Mouse (Mus musculus): ENCODE measurements at regions not wholly inside any gene's neighbourhood (a gene's known extent, or its start where the extent isn't known, plus 50 kb on each side); places are given as distances from the start of the nearest gene placed in this dataset.

DNA sequence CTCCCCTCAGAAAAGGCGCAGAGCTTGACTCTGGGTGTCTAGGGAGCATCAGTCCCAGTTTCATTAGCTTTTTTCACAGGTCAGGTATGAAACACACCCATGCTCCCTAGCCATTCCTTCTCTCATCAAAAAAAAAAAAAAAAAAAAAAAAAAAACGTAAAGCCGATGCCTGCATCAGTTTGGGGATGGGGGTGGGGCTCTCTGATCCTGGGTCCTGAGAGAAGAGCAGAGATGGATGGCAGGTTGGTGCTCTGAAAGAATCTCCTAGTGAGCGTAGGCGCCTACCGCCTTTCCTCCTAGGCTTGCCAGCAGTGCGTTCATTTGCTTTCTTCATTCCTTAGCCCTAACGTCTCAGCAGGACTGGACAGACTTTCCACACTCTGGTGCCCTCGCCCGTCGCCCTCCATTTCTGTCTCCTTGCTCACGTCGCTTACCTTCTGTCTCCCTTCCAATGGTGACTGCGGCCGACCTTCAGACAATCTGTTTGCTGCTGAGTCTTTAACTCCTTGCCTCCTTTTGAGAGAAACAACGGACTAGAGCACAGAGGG lies 267.5 kb downstream of the Agtpbp1 start:
- no peak for DNase-seq (ENCODE audit: low spot score in 2 of 2)

DNA sequence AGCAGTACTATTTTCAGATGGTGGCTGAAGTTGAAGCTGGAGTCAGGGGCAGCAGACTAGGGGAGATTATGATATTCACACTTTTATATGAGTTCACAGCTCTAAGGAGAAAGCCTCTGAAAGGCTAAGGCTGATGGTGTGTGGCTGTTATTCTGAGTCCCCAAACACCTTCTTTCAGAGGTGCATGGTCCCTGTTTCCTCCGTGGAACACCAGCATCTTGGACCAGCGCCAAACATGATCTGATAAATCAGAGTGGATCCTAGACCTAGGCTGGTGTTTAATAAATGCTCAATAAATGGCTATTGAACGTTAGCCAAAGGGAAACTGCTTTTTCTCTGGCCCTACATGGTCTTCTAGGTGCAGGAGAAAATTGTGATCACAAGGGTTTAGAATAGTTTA lies 269.2 kb downstream of the Agtpbp1 start:
- no peak for DNase-seq (ENCODE audit: low spot score in 2 of 2)

DNA sequence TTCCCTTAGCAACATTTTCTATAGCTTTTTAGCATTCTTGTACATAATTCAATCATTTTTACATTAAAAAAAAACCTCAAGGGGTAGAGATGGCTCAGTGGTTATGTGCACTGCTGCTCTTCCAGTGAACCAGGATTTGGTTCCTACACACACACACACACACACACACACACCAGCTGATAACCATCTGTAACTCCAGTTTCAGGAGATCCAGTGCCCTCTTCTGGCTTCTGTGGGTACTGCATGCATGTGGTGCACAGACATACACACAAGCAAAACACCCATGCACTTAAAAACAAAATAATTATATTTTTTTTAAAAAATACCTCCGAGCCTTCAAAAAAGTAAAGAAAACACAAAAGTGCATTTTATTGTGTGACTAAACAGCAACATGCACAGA lies 270.6 kb downstream of the Agtpbp1 start:
- no peak for DNase-seq (ENCODE audit: low spot score in 2 of 2)

DNA sequence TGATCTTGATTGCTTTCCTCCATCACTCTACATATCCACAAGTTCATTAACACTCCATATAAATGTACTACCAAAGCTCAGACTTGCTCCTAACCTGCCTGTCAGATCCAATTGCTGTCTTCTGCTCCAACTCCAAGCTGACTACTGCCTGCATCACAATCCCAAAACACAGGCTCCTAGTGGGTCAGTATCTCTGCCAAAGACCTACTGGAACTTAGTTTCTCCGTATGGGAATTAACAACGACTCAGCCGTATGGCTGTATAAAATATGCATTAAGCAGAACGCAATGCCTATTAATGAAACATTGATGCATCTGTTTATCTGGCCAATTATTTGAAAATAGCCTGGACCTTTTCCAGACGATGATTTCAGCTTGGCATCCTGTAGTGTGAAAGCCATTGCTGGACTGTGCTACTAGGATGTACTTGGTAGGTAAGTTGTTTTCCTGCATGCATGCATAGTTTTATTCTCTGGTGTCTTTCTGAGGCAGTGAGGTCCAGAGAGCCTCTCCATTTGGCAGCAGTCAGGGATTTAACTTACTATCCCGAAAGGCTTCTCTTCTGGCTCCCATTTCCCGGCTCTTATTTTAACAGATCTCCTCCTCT lies 271.2 kb downstream of the Agtpbp1 start:
- no peak for DNase-seq (ENCODE audit: low spot score in 2 of 2)

DNA sequence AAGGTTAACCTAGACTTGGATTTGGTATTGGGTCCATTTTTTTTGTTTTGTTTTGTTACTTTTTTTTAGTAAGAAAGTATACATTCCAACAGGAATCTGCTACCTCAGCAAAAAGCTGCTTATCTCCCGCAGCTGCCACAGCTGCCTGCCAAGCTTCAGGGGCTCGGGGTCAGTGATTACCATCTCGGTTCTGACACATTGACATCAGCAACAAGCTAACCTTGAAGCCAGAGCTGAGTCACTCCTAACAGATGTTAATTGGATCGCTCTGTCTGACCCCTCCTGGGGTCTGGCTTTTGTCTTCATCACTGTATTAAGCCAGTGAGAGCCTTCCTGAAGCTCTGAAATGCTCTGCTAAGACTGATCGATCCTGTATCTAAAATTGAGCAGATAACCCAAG lies 292.1 kb downstream of the Agtpbp1 start:
- DNase-seq (ENCODE audit: low spot score in 2 of 2) = no peak

DNA sequence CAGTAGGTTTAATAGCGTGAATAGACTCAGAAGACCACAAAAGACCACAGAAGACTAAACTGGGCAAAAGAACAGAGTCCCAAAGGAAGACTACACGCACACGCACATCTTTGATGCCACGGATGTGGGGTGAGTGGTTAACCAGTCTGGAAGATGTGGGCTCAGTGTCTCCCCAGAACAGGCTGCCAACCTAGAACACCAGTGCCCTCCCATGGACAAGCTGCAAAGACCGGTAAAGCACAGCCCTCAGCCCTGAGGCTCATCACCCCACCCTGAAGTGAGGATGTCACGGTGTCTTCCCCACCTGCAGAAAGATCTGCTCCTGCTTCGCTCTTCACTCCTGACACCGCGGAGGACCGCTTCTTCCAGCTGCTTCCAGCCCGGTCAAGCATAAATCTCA lies 295.9 kb downstream of the Agtpbp1 start:
- peak; percentile 31 to 41 for DNase-seq (ENCODE audit: low spot score in 2 of 2)

DNA sequence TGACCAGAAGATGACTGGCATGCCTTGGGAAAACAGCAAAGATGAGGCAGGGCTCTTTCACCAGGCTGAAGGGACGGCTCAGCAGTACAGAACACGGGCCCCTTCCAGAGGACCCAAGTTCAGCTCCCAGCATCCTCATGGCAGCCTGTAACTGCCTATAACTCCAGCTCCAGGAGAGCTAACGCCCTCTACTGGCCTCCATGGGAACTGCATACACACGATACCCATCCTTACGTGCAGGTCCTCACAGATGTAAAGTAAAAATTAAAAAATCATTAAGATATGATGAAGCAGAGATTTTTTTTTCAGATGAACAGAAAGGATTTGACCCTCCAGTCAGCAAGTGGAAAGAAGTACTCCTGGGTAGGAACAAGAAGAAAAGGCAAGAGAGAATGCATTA lies 303.8 kb downstream of the Agtpbp1 start:
- no peak for DNase-seq (ENCODE audit: low spot score in 2 of 2)

DNA sequence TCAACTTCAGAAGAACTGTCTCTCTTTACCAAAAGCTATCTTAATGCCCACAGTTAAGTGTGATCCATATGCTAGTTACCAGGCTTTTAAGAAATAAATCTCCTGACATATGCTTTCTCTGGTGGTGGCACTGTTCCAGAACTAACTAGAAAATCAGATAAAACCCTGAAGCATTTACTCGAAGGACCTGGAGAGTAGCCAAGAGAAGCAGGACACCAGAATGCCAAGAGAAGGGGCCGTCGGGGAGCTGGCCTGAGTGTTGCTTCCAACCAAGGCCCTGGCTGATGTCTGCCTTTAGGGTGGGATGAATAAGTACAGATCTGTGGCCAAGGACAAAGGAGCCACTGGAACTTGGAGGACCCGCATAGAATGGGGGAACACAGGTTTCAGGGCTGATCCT lies 305.9 kb downstream of the Agtpbp1 start:
- no peak for DNase-seq (ENCODE audit: low spot score in 2 of 2)

DNA sequence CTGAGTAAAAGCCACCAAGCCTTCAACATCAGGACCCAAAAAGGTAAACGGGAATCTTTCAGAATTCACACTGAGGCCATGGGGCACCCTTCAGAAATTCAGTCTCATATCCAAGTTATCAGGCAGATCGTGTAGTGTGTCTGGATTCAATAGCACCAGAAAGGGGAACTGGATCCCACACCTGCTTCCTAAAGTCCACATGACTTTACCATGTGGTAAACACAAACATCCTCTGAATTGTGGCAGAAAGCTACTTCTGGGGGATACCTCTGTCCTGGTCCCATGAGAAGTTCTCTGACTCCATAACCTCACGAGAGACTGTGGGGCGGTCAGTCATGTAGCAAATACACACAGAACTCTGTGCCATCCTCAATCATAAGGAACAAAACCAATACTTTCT lies 313.4 kb downstream of the Agtpbp1 start:
- DNase-seq (ENCODE audit: low spot score in 2 of 2) = no peak

DNA sequence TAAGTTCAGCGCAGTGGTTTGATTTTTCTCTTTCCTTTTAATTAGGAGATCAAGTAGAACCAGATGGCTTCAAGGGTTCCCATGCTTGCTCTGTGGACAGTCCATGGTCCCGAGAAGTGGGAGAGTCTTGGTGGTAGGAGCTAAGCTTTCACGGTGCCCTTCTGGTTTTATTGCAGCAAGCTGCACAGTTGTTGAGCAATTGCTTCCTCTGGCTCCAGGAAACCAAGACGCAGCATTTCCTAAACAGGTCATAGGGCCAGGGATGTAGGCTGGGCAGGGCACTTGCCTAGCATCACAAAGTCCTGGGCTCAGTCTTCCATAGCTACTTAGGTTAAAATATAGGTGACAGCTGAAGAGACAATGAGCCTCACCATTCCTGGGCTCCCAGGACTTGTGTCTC lies 318.2 kb downstream of the Agtpbp1 start:
- no peak for DNase-seq (ENCODE audit: low spot score in 2 of 2)

DNA sequence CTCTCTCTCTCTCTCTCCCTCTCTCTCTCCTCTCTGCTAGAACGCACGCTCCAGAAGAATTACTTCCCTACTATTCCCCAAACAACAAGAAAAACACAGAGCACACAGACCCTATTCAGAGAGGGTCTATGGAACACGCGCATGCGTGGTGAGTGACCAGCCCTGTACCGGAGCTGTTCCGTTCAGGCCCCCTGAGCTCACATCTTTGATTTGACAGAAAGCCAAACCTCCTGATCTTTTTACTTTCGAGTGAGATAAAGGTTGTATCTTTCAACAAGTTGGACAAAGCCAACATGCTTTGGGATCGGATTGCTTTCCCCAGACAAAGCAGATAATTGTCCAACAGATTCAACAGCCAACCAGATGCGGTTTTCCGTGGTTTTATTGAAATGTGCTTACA lies 320.9 kb downstream of the Agtpbp1 start:
- DNase-seq (ENCODE audit: low spot score in 2 of 2) = no peak

DNA sequence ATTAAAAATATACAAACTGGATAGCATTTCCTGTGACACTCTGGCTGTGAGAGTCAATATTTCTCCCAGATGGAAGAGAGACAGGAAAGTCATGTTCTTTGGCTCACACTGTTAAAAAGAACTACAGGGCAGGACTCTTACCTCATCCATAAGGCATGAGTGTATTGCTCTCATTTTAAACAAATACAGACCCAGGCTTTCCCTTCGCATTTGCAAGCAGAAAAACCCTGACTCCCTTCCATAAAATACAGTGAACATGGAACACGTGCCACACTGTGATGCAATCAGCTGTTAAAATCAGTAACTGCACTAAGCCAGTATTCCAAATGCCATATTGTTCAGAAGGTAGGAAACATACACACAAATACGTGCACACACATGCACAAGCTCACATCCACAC lies 323.1 kb downstream of the Agtpbp1 start:
- DNase-seq (ENCODE audit: low spot score in 2 of 2) = no peak

DNA sequence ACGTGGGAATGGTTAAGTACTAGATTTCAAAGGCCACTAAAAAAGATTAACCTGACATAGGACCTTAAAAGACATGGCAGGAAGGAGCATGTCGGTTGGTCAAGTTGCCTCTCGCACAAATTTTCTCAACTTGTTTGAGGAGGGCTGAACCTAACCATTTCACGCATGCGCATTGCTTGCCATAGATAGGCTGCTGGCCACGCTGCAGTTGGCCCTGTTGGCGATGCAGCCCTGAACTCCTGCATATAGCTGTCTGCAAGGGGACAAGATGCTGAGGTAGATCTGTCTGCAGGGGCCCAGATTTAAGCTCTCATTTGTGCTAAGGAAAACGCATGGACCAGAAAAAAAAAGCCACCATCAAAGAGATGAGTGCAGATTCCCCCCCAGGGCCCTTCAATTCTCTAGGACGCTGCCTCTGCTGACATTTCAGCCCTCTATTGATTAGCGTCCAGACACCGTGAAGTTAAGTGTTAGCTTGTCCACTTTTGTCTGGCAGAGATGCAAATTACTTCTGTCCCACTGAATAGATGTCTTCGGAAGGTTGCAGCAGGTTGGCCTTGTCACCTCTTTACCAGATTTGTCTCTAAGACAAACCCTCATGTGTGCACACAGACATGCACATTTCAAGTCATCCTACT lies 329.1 kb downstream of the Agtpbp1 start:
- no peak for DNase-seq (ENCODE audit: low spot score in 2 of 2)

DNA sequence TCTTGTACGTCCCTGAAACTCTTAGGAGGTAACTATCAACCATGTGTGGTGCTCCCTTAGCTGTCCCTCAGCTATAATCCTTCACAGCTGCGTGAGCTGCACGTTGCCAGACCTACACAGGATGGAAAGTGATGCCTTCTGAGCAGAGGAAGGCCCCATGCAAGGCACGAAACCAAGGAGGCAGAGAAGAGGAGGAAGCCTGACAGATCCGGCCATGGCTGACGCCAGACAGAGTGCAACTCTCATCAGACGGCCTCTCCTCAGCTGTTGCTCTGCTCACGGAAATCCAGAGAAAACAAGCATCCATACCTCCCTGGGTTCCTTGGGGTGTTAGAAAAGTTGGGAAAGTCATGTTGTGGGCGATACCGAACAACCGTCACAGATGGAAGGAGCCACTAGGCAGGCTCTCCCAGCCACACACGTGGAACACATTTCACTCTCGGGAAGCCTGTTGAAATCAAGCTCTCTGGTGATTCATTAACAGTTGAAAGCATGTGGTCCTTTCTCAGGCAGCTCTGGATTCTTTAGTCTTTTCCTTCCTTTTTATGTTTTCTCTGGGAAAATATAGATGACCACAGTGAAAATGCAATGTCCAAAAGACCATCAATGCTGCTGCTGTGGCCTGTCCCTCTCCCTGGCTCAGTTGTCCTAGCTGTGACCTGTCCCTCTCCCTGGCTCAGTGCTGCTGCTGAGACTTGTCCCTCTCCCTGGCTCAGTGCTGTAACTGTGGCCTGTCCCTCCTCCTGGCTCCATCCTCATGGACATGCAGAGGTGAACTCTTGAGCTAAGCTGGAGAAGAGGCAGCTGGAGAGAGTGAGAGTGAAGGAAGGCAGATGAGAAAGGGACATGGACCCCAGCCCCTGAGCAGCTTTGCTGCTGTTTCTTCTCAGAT lies 331.1 kb downstream of the Agtpbp1 start:
- peak in 1 of 2 experiments; percentile 31 for DNase-seq (ENCODE audit: low spot score in 2 of 2)

DNA sequence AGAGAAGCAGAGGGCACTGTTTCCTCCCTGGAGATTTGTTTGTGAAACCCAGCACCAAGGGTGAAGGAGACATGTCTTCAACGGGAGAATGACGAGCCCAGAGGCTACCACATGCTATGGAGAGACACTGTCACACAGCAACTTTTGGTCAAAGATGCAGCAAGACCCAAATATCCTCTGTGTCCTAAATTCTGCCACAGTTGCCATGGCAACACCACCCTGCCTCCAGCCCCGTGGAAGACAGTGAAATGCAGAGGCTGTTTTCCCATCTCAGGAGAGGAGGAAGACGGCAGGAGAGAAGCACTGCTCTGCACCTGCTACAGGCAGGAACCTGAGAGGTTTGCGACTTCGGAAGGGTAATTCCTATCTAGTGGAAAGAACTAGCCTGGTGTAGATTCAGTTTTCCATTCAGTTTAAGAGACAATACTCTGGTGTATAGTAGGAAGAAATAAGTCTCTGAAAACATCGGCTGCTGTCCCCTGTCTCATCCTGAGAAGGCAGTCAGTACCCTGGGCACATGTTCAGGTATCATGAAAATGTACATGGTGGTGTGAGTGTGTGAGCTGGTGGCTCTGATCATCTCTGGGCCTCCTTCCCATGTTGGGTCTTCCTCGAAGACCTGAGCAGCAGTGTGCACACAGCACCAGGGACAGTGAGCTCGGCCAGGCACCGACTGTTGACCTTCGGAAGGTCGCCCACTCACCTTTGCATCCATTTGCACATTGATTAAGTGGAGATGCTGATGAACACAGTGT lies 333.6 kb downstream of the Agtpbp1 start:
- peak; percentile 53 to 88 for DNase-seq (ENCODE audit: low spot score in 2 of 2)

DNA sequence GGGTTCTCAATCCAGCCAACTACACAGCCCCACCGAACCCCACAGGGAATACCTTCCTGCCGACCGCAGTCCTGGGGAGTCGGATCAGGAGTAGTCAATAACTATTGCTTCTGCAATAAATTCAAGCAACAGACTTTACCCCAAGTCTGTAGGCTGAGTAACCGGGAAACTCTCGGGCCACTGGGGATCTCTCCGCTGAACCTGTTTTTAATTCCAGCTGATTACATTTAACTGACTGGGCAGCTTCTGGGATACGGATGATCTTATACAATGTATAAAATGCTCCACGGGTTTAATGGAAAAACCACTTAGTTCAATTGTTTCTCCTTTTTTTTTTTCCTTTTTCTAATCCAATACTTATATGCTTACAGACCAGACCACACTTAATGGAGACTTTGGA lies 336.6 kb downstream of the Agtpbp1 start:
- DNase-seq (ENCODE audit: low spot score in 2 of 2) = no peak

DNA sequence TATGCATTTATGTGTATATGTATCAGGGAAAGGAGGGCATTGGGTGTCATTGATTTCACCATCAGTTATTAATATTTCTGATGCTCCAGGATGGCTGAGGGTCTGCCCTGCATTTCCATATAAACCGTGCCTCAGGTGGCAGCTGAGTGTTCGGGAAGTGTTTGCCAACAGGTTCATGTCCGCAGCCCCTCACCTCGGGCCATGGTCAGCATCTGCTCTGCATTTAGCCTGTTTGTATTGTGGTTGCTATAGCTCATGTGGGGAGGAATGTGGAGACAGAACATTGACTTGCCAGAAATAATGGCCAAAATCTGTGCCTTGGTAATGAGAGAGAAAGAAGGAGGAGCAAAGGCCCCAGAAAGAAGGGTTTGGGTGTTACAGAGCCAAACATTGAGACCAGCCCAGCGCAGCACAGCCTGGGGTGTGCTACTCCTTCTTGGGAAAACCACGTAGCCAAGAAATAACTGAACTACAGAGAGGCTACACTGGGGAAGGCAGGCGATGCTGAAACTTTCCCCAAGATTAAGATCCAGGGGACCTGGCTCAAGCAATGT lies 338.0 kb downstream of the Agtpbp1 start:
- no peak for DNase-seq (ENCODE audit: low spot score in 2 of 2)

DNA sequence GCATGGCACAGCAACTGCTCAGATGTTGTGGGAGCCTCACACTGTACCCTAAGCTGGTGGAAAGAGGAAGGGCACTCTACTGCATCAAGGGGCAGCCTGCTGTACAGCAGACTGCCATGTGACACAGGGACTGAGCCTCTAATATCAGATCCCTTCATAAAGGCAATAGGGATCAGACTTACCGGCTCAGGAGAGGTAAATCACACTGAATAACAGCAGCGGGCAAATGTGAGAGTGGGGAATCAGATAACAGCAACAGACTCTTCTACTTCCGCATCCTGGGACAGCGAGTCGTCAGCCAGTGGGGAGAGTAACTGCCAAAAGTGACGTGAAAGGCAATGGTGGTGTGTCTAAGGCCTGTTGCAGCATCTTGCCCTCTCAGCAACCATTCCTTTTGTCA lies 339.0 kb downstream of the Agtpbp1 start:
- no peak for DNase-seq (ENCODE audit: low spot score in 2 of 2)

DNA sequence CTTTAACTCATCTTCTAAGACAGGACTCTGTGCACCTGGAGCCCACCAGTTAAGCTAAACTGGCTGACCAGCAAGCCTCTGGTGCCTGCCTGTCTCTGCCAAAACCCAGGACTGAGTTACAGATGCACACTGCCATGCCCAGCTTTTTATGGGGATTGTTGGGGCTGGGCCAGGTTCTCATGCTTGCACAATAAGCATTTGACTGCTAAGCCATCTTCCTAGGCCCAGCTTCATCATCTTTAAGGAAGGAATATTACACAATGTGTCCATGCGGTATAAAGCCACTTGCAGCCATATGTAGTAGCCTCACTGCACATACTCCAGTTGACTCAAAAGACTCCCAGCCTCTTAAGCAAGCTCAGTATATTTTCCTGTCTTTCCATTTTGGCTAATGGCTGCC lies 340.4 kb downstream of the Agtpbp1 start:
- DNase-seq (ENCODE audit: low spot score in 2 of 2) = no peak

DNA sequence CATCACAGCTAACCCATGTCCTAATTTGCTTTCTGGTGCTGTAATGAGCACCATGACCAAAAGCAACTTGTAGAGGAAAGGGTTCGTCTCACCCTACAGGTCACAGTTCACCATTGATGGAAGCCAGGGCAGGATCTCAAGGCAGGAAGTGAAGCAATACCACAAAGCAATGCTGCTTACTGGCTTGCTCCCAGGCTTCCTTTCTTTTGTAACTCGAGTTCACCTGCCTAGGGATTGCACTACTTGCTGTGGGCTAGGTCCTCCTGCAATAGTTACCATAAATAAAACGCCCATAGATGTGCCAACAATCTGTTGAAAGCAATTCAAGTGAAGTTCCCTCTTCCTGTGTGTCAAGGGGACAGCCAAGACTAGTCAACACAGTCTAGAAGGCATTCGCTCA lies 342.4 kb downstream of the Agtpbp1 start:
- DNase-seq (ENCODE audit: low spot score in 2 of 2) = no peak

DNA sequence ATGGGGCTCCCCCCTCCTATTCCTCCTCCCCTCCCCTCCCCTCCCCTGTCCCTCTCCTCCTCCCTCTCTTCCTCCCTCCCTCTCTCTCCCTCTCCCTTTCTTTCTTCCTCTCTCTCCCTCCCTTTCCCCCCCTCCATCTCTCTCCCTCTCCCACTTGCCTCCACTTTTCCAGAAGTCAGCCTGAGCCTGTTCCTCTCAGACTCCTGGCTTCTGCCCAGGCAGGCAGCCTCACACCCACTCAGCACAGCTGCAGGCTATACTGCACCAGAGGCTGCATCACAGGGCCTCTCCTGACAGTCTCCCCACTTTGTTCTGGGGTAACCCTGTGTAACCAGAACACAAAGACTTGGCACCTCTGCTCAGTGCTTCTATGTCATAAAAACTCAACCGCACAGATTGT lies 346.3 kb downstream of the Agtpbp1 start:
- peak in 1 of 2 experiments; percentile 76 for DNase-seq (ENCODE audit: low spot score in 2 of 2)
